Mouse (Mus musculus): ENCODE data around the gene Nr1i2.
"Not testable (repeated sequence)": the region's sequence is repeated elsewhere in the genome, so short reads cannot be mapped to it uniquely, and the experiment has no call there.

Gene Nr1i2

DNA sequence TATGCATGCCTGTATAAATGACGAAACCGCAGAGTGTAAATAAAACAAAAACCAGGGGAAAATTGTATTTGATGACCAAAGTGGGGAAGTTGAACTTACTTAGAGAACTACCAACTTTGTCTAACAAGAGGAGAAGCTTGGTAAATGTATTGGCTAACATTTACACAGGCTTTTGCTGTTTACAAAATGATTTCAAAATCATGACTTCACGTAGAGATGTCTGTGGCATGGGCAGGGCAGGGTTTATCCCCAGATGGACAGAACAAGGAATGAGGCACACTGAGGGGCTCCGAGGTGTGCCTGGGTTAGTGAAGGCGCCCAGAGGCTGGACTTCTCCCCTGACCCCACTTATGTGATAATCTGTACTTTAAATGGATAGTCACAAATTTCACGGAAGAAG, 7.3 kb downstream of the Nr1i2 start:
- intact Hi-C loops (cut with DNase I): no loop called here

DNA sequence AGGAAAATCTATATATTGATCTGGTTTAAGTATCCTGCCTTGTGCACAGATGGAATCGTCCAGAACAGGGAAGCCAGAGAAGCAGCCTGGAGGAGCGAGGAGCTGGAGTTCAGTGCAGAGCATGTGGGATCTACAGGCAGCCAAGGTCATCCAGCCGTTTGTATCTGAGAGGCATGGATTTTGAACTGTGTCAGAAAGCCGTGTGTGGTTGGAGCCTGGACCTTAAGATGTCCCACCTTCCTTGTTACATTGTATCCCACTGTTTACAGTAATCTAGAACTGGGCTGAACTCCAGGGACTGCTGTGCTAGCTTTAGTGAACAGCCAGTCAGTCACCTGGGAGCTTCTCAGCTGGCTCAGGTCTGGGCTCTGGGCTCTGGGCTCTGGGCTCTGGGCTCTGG, 8.1 kb downstream of the Nr1i2 start:
- intact Hi-C loops (cut with DNase I): no loop called here

DNA sequence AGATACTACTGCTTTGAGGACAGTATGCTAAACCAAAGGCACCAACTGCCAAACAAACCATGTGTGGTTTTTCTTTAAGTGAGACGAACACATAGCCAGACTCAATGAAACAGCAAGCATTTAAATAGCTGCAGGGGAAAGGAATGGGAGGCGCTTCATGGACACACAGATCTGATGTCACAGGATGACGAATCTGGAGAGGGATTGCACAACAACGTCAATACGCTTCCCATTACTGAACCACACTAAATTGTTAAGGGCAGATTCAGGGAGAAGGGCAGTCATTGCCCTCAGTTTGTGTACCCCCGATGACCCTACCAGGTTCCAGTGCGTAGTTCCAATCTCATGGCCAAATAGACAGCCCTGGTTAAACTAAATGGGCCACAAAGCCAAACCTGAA, 8.8 kb downstream of the Nr1i2 start:
- intact Hi-C loops (cut with DNase I): no loop called here

DNA sequence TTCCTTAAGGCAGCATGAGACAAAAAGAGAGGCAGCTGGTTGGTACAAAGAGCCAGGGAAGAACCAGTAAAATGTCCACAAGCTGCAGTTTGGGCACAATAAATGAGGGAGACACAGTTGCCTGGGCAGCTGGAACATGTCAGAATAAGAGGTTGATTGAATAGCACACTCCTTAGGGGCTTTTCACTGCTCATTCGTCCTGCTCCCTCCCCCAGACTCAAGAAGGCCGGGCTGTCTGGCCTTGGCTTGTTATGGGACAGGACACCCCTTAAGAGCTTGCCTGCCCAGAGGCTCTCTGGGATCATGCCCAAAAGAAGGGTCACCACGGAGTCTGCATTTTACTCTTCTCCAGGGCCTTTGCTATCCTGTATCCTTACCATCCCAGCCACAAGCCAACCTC, 11.3 kb downstream of the Nr1i2 start:
- intact Hi-C loops (cut with DNase I): no loop called here

DNA sequence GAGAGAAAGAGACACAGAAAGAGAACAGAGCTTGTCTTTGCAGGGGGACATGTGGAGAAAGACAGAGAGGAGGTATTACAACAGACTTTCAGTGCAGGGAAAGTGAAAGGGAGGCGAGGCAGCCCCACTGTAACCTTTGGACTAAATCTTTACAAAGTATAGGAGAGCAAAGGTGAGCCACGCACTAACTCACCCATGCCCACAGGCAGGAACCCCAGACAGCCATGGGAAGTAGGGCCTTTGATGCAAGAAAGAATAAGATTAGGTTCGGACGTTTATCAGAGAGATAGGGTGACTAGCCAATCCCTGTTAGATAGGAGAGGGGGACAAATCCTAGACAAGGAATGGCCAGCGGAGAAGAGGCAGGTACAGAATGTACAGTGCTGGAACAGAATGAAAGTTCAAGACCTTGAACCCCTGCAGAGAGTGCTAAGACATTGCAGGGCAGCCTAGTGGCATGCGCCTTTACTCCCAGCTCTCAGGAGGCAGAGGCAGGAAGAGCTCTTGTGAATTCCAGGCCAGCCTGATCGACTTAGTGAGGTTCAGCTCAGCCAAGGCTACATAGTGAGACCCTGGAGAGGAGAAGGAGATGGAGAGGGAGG, 12.0 kb downstream of the Nr1i2 start:
- intact Hi-C loops (cut with DNase I): no loop called here

DNA sequence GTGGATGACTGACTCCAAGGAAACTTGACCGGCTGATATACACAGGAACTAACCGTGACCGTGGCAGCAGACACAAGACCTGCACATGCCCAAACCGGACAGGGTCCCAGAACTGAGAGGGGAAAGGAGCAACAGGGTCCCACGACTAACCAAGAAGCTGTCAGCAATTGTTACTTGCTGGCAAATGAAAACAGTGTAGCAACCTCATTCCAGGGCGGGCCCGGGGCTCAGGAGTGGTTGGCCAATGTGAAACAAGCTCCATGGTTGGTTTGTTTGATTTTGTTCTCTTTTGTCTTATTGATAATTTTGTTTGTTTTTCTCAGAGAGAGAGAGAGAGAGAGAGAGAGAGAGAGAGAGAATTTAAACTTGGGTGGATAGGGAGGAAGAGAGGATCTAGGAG, 13.7 kb downstream of the Nr1i2 start:
- intact Hi-C loops (cut with DNase I): no loop called here

DNA sequence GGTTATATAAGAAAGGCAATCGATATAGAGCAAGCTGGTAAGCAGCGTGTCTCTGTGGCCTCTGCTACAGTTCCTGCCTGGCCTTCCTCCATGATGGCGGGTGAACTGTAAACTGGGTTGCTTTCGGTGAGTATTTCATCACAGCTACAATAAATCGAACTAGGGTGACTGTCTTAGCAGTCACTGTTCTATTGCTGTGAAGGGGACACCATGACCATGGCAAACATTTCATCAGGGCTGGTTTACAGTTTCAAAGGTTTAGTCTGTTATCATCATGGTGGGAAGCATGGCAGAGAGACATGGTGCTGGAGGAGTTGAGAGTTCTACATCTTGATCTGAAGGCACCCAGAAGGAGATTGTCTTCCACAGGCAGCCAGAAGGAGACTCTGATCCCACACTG, 14.8 kb downstream of the Nr1i2 start:
- intact Hi-C loops (cut with DNase I): no loop called here

DNA sequence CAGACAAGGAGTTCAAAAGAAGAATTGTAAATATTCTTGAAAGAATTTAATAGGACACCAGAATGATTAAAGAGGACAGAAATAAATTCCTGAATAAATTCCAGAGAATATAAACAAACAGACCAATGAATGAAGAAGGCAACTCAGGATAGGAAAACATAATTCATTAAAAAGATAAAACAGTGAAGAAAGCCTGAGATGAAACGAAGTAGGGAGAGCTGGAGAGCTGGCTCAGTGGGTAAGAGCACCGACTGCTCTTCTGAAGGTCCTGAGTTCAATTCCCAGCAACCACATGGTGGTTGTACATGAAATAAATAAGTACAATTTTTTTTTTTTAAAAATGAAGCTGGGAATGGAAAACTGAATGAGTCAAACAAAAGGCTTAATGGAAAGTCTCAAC, 19.9 kb downstream of the Nr1i2 start:
- intact Hi-C loops (cut with DNase I): no loop called here

DNA sequence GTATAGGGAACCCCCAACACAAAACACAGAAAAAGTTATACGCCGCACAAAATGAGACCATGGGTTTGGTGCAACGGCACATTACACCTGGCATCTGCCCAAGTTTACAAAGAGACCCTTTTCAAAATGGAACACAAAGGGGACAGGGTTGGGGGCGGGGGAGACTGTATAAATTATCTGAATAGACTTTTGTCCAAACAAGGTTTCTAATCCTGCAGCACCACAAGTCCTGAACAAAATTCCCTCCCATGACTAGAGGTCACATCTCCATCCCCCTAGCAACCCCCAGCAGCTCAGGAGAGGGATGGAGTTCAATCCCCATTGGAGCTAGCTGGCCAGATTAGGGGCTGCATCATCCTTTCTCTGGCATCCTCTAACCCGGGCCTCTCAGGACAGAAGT, 22.1 kb downstream of the Nr1i2 start:
- intact Hi-C loops (cut with DNase I): no loop called here

DNA sequence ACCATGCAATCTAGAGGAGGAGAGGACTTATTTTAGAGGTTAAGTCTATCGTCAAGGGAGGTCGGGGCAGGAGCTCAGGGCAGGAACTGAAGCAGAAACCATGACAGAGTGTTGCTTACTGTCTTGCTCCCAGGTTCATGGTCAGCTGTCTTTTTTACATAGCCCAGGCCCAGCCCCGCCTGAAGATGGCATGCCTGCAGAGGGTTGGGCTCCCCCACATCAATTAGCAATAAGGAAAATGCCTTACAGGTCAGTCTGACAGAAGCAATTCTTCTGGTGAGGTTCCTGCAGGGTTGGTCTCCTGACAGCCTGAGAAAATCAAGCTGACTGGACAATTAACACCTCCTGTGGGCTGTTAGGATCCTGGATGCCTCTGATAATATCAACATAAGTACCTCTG, 23.0 kb downstream of the Nr1i2 start:
- intact Hi-C loops (cut with DNase I): no loop called here

DNA sequence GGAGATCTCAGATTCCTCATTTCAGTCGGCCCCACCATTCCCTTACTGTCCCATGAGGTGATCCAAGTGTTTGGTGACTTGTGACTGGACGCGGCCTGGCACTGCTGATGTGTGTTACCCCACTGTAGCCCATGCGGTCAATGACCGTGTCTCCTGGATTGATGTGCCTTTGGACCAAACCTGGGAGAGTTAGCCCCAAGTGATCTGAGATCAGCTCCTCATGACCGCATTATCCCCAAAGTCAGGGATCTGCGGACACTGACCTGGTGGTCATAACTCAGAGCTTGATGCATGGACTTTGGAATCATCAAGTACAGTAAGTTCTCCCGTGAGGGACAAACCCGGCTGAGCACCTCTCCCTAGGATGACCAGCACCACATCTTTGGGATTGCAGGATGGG, 38.7 kb downstream of the Nr1i2 start:
- intact Hi-C loops (cut with DNase I): no loop called here

DNA sequence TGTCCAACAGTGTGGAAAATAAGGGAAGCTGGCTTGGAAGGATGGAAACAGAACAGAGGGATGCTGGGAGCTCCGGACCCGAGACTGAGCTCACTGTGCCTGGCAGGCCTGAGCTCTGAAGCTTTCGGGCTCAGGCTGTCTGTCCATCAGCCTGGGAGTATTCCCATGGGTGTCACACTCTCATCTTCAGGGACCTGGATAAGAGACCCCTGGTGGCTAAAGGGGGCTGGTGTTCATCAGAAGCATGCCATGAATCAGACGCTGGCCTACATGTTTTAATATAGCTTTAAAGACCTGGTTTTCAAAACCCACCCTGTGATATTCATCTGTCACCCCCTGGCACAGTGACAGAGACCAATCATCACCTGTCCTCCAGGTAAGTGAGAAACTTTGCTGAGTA, 39.5 kb downstream of the Nr1i2 start:
- intact Hi-C loops (cut with DNase I): no loop called here

DNA sequence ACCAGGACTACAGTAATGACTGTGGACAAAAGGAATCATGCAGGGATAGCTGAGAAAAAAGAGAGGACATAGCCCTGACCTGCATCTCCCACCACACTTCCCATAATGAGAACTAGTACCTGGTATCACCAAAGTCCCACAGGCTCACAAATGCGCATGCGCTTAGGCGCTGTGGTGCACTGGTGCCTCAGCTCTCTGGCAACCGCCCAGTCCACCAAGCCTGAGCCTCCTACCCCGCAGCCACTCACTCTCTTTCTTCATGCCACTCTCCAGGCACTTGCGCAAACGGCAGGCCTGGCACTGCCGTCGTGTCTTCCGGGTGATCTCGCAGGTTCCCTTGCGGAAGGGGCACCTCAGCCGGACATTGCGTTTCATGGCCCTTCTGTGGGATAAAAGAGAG, 40.6 kb downstream of the Nr1i2 start:
- intact Hi-C loops (cut with DNase I): no loop called here

DNA sequence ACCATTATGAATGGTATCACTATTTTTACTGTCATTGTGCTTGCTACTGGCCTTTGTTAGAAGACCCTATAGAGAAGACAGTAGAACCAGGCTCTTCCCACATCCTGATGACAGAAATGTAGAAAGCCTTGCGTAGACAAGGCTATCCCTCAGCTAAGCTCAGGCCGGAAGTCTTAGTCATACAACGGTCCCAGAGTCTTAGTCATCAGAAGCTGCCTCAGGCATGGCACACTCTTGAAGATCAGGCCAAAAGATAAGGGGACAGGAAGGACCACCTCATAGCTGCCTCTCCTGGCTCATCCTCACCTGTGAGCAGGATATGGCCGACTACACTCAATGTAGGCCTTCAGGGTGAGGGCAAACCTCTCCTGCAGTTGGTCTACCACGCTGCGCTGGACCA, 44.2 kb downstream of the Nr1i2 start:
- intact Hi-C loops (cut with DNase I): no loop called here

DNA sequence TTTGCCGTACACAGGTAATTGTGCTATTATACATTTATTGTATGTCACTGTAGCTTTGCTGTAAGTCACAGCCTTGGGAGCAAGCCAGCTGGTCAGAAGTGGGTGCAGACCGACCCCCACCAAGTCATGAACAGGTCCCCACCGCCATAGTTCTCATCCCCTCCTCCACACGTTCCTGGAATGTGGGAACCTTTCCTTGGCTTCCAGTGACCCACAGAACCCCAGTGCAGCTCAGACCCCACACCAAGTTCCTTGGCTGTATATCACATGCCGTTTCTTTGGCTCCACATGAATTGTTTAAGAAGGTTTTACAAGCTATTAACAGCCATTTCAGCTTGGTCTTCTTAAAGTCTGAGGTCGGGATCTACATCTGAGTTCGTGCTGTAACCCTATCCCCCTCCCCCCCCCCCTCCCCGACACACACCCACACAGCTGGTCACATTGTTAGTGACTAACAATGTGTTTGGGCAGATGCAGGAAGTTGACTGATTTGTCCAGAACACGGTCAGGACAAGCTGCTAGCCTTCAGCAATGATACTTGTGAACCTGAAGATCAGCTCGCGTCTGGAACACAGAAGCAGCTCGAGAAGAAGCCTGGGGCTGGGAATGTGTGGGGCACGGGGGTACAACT, 46.2 kb downstream of the Nr1i2 start:
- intact Hi-C loops (cut with DNase I): no loop called here

DNA sequence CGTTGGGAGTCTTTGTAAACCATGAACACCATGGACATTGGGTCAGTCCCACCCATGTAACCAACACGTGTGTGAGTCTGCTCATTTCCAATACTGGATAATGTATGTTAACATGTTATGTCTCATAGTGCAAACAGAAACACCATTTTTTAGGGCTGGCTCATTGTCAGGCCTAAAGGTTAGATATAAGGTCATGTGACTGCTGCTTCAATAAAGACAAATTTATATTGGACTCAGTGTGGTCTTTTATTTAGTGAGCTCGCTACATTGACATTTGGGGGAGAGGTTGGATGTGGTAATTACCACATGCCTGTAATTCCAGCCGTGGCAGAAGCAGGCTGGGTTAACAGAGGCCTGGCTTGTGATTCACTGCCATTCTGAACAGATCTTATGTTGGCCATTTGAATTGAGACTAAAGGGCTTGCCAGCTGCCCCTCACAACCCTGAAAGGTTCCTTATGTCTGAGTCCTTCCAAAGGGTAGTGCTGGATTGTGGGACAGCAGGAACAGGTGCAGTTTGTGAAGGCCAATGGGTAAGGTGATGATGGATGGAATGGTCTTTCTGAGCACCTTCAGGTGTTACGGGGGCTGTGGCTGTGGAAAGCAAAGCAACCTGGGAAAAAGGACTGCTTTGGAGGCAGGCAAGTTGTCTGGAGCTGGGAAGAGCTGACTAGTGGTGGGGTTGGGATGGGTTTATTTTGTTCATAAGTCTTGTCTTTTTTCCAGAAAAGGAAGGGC, 48.6 kb downstream of the Nr1i2 start:
- intact Hi-C loops (cut with DNase I): no loop called here

DNA sequence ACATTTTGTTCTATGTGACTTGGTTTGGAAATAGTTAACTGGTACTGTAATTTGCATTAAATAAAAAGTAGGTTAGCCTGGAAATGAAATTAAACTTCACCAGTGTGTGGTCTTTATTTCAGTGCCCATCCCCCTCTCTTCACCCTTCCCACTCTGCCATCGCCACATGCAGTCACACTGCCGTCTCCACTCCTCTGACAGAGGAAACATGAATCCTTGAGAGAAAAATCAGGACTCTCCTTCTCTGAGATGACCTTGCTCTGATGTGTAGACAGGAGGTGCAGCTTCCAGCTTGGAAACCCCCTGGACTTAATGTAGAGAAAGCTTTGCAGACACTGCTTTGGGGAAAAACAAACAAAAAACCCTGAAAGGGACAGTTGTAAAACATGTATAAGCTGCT, 49.2 kb downstream of the Nr1i2 start:
- intact Hi-C loops (cut with DNase I): no loop called here

DNA sequence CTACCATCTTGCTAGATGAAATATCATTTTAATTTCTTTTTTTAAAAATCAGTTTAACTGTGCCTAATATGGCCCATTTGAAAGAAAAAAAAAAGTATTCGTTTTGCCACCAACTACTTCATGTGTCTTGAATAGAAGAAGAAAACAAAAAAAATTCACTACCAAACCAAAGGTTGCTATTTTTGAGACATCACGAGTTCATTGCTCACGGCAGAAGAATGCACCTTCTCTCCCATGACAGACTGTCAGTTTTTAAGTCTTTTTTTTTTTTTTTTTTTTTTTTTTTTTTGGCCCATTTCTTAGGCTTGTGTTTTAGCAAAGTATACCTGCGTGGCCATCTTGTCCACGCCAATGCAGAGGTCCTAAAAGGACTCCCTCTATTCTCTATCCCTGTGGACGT, 50.5 kb downstream of the Nr1i2 start:
- intact Hi-C loops (cut with DNase I): no loop called here

DNA sequence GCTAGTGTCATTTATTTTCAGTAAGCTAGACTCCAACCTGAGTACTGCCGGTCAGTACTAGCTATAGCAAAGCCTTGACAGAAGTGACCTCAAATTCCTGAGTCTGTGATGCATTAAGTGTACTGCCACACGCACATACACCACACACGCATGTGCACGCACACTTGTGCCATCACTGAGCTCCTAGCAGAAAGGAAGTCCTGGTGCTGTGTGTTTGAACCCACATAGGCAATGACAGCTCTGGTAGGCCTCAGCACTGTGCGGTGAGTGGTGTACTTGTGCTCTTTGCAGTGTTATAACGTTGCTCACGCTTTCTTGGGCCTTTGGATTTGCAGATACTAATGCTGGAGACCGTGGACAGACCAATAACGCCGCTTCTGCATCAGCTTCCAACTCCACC, 54.5 kb downstream of the Nr1i2 start:
- intact Hi-C loops (cut with DNase I): no loop called here

DNA sequence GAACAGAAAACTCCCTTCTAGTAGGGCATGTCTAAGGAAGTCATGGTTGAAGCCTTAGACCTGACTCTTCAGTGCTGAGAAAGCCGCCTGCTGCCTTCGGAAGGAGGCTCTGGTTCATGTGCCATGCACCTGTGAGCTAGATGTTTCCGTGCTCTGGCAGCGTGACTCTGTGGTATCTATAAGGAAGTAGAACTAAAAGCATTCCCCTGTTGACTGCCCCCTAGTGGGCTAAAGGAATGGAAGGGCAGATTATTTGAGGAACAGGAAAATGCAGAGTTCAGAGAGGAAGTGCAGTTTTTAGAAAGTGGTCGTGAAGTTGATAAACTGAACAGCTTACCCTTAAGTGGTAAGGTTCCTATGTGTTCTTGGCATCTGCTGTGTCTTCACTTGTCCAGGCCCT, 54.9 kb downstream of the Nr1i2 start:
- intact Hi-C loops (cut with DNase I): no loop called here

DNA sequence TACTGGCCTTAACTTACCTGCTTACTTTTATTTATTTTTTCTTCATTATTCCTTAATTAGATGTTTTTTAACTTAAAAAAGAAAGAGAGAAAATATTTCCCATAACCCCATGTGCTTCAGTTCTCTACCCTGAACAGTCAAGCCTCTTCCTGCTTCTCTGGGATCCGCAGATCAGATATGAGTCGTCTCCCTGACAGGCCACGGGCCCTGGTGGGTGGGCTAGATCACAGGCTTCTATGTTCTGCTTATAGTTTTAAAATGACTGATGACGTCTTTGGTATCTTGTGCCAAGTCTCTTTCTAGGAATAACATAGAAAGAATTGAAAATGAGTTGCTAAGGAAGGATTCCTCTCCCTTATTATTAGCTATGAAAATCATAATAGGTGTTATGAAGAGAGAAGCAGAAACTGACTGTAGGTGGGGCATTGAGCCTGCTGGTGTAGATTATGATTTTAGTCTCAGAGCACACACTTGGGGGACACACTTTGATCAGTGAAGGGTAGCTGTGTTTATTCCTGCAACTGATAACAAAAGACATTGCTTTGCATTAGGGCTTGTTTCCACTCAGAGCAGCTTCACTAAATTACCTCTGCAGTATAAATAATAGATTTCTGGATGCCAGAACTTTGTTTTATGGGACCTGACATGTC, 57.6 kb downstream of the Nr1i2 start:
- intact Hi-C loops (cut with DNase I): no loop called here

DNA sequence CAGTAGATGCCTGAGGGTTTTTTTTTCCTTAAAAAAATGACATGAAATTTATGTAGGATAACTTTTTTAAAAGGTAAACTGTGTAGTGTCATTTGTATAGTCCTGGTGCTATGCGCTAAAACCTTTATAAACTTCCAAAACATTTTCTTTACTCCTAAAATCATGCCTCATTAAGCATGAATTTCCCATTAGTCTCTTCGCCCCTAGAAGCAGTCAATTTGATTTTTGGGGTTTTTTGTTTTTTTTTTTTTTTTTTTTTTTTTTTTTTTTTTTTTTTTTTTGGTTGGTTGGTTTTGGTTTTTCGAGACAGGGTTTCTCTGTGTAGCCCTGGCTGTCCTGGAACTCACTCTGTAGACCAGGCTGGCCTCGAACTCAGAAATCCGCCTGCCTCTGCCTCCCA, 72.1 kb downstream of the Nr1i2 start:
- intact Hi-C loops (cut with DNase I): not testable (repeated sequence)

DNA sequence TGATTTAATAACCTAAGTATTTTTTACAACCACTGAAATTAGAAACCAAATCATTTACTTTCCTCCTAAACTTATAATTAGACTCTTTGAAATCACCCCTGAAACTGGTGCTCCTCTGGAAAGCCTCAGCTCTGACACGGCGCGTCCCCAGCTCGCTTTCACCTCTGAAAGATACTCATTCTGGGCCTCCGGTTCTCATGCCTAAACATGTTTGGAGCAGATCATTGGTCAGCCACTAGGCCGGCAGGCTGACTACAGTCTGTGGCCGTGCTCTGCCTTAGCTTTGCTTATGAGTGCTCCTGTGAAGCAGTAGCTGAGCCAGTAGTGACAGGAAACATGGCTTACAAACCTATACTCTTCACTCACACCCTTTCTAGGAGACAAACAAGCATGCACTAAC, 89.4 kb downstream of the Nr1i2 start:
- intact Hi-C loops (cut with DNase I): no loop called here
